10 mouse cellular contexts compared by ENCODE assay signal in the genomic region with DNA sequence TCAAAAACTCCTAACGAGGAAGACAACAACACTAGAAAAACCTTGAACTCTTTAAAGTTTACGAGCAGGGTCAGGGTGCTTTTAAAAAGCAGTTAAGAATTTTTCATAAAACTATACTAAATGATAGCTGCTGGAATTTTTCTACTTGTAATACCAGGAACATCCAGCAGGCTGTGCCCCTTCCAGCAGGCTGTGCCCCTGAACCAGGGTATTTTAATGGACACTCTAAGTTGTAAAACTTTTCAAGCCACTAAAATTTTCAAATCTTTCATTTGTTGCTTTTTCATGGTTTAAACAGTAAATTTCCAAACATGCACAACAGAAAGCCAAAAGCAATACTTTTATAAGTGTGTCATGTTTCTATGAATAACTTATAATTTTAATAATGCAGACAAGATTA.
DNase-seq lines count a peak whose midpoint lies in the region; ATAC-seq and TF ChIP-seq lines count a peak whose summit lies in the region.
"Had no signal": no experiment of that assay in that cellular context is flagged by ENCODE, and none has a peak within 500 bp of the region (broad histone marks: within the 10 kb centered on the region; RNA-seq: fewer than 3 reads in every experiment).

No protein-coding gene starts in this region.

- no peaks in the 10 kb centered on the region for H3K36me3 ChIP-seq in intestine, postnatal 0 days (ENCODE audit: control insufficient read depth, insufficient read depth)
- no peaks in the 10 kb centered on the region for H3K36me3 ChIP-seq in intestine, embryonic 16.5 days (ENCODE audit: control insufficient read depth, insufficient read depth, low read length)
- no peaks in the 10 kb centered on the region for H3K36me3 ChIP-seq in CH12.LX (replicated peaks in 1 of 2; ENCODE audit: control insufficient read depth in 1 of 2, insufficient read depth in 1 of 2, low read length in 1 of 2)
- H3K36me3 ChIP-seq: embryonic facial prominence, embryonic 15.5 days; liver, embryonic 15.5 days had no signal

- no peaks in the 10 kb centered on the region for H3K9me3 ChIP-seq in intestine, postnatal 0 days (ENCODE audit: control insufficient read depth)
- H3K9me3 ChIP-seq in intestine, embryonic 16.5 days (ENCODE audit: control insufficient read depth, low read length), result no peaks in the 10 kb centered on the region
- H3K9me3 ChIP-seq in CH12.LX (replicated peaks; ENCODE audit: low read length), result no peaks in the 10 kb centered on the region
- H3K9me3 ChIP-seq: embryonic facial prominence, embryonic 15.5 days; liver, embryonic 15.5 days had no signal

- DNase-seq in 3T3-L1 (ENCODE audit: low read depth, low spot score) (peak; percentile 75), CH12.LX (ENCODE audit: extremely low read depth) (peak; percentile 46)
- DNase-seq in embryo, embryonic 10 days (ENCODE audit: low spot score), result peak; percentile 26
- peak; percentile 68 for DNase-seq in retina, embryonic 14.5 days (ENCODE audit: low spot score)
- no peak for DNase-seq in urinary bladder, postnatal 36 days (ENCODE audit: low spot score in 2 of 2)
- DNase-seq in left cerebral cortex, postnatal 36 days (ENCODE audit: low spot score in 2 of 2), result no peak

- 71% methylated on average over 2 of the region's 2 CpGs for WGBS in intestine, postnatal 0 days
- WGBS in intestine, embryonic 16.5 days, result 67% methylated on average over 2 of the region's 2 CpGs

- no peak overlapping the region for H3K27ac ChIP-seq in intestine, postnatal 0 days (ENCODE audit: low read depth, low read length)
- H3K27ac ChIP-seq in intestine, embryonic 16.5 days (ENCODE audit: low read length), result no peak overlapping the region
- no peak overlapping the region for H3K27ac ChIP-seq in CH12.LX (ENCODE audit: insufficient read depth, low read depth)
- H3K27ac ChIP-seq: embryonic facial prominence, embryonic 15.5 days; liver, embryonic 15.5 days had no signal

- no peak for TF ChIP-seq EP300 in CH12.LX (IDR thresholded peaks at IDR 0.05; ENCODE audit: low read length)

- H3K9ac ChIP-seq in intestine, postnatal 0 days (ENCODE audit: low read depth, low read length), result no peak overlapping the region
- no peak overlapping the region for H3K9ac ChIP-seq in intestine, embryonic 16.5 days (ENCODE audit: low read depth, low read length)
- no peak overlapping the region for H3K9ac ChIP-seq in CH12.LX (ENCODE audit: insufficient read depth, low read depth)
- H3K9ac ChIP-seq: embryonic facial prominence, embryonic 15.5 days; liver, embryonic 15.5 days had no signal

- TF ChIP-seq RAD21 in CH12.LX (IDR thresholded peaks at IDR 0.05; ENCODE audit: low read depth, low read length), result peak; percentile 65

- H3K27me3 ChIP-seq in intestine, postnatal 0 days (replicated peaks; ENCODE audit: control insufficient read depth, insufficient read depth, low read length), result no peaks in the 10 kb centered on the region
- no peaks in the 10 kb centered on the region for H3K27me3 ChIP-seq in intestine, embryonic 16.5 days (replicated peaks; ENCODE audit: control insufficient read depth, insufficient read depth, low read length)
- H3K27me3 ChIP-seq in CH12.LX (replicated peaks), result no peaks in the 10 kb centered on the region
- H3K27me3 ChIP-seq: embryonic facial prominence, embryonic 15.5 days; liver, embryonic 15.5 days had no signal

- H3K4me3 ChIP-seq in intestine, postnatal 0 days (ENCODE audit: low read depth, low read length), result no peak overlapping the region
- H3K4me3 ChIP-seq in intestine, embryonic 16.5 days (ENCODE audit: low read length), result no peak overlapping the region
- H3K4me3 ChIP-seq in CH12.LX (replicated peaks in 1 of 3; ENCODE audit: low read depth in 2 of 3, low read length in 2 of 3, poor library complexity in 1 of 3), result no peak overlapping the region
- H3K4me3 ChIP-seq: embryonic facial prominence, embryonic 15.5 days; liver, embryonic 15.5 days had no signal

- ATAC-seq in intestine, postnatal 0 days, result no peak
- no peak for ATAC-seq in intestine, embryonic 16.5 days

- TF ChIP-seq CTCF in intestine, postnatal 0 days (IDR thresholded peaks at IDR 0.05; ENCODE audit: low read depth), result peak; percentile 68
- peak; percentile 50 to 74; a peak in 3 of 4 replicates for TF ChIP-seq CTCF in CH12.LX (conservative IDR thresholded peaks at IDR 0.05 in 1 of 2, IDR thresholded peaks at IDR 0.05 in 1 of 2; ENCODE audit: low read depth in 2 of 2, low read length in 2 of 2)

- no peaks in the 10 kb centered on the region for H3K79me2 ChIP-seq in CH12.LX (replicated peaks; ENCODE audit: control insufficient read depth, extremely low read depth, insufficient read depth, poor library complexity, severe bottlenecking)

- dilution Hi-C loops in CH12.LX (cut with MboI; ENCODE audit: extremely low pct_ligation_motif_present, extremely low pct_unique_long_range_greater_than_20kb, low sequenced_read_pairs), result no loop called here

- intact Hi-C loops in left cerebral cortex, postnatal 36 days (cut with DNase I), result loop anchor here (5.0 kb wide), 1 partner anchor 154 kb away; no protein-coding TSS in a partner anchor

- H3K4me1 ChIP-seq in intestine, postnatal 0 days (replicated peaks; ENCODE audit: control insufficient read depth, insufficient read depth, low read length), result 0 out of 2 replicates have a peak, but pooled peaks cover 6% of the 10 kb centered on the region
- no peaks in the 10 kb centered on the region for H3K4me1 ChIP-seq in intestine, embryonic 16.5 days (ENCODE audit: control insufficient read depth, insufficient read depth, low read length)
- H3K4me1 ChIP-seq in CH12.LX (ENCODE audit: control insufficient read depth in 1 of 2, insufficient read depth in 2 of 2), result peaks cover 8 to 18% of the 10 kb centered on the region in 2 experiments
- H3K4me1 ChIP-seq: embryonic facial prominence, embryonic 15.5 days; liver, embryonic 15.5 days had no signal

- in situ Hi-C loops in CH12.LX (cut with MboI; ENCODE audit: low pct_ligation_motif_present, low pct_unique_long_range_greater_than_20kb, low sequenced_read_pairs), result no loop called here

- H3K4me2 ChIP-seq in intestine, postnatal 0 days (replicated peaks; ENCODE audit: low read depth), result no peak overlapping the region
- H3K4me2 ChIP-seq in intestine, embryonic 16.5 days (ENCODE audit: low read depth, low read length), result no peak overlapping the region
- H3K4me2 ChIP-seq in CH12.LX (ENCODE audit: insufficient read depth, low read depth, poor library complexity, severe bottlenecking), result no peak overlapping the region
- H3K4me2 ChIP-seq: embryonic facial prominence, embryonic 15.5 days; liver, embryonic 15.5 days had no signal

- TF ChIP-seq POLR2A in CH12.LX (IDR thresholded peaks at IDR 0.05; ENCODE audit: low read depth, low read length), result no peak

TF ChIP-seq in CH12.LX, 34 proteins besides CTCF, POLR2A, EP300 and RAD21:
- TF ChIP-seq SMC3 (IDR thresholded peaks at IDR 0.05; ENCODE audit: low read depth, low read length) (peak; percentile 63), UBTF (IDR thresholded peaks at IDR 0.05; ENCODE audit: low read depth, low read length) (no peak)

Comparison
In these comparisons a context has a peak if more than half of its experiments do, and no peak if none do; other contexts are left out.
1. DNase-seq: peak in 3T3-L1 (single experiment), CH12.LX (single experiment), embryo, embryonic 10 days (single experiment) and retina, embryonic 14.5 days (single experiment); none in urinary bladder, postnatal 36 days (0 of 2) and left cerebral cortex, postnatal 36 days (0 of 2).